Mouse (Mus musculus) T-helper 17 cell (primary cell): Measurements from ENCODE around the gene Tcf7l2.

Experiments
- in situ Hi-C, 2 experiments: fragments of 300-600 bp; cut with MboI, MseI; formaldehyde crosslinking; loops; 1 replicate in 1 of 2; 2 replicates in 1 of 2; pipeline ENCODE4 v1.15.1; 2025; ENCODE audit warnings: high pct_unique_total_duplicates in 2 of 2

Tcf7l2 gene

GRCm38 (mm10) chr19:55894396-55894795 is 152.8 kb downstream of the Tcf7l2 start:
- in situ Hi-C loops = no loop called here

DNA sequence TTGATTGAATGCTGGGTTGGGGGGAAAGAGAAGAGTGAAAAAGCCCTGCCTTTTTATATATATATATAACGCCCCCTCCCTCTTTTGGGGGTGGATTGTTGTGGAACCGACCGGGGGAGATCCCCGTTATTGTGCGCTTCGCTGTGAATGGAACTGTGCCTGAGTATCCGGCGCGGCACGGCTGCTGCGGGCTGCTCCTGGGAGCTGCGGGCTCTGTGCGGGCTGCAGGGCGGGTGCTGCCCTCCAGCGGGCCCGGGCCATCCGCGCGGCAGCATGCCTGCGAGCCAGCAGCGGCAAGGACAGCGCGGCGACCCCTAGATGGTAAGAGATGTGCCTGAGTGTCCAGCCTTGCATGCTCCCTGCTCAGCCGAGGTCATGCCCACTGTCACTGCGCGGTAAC is 153.7 kb downstream of the Tcf7l2 start:
- in situ Hi-C loops = no loop called here

- in situ Hi-C loops = no loop called here
Observed at GRCm38 (mm10) chr19:55895807-55896420, 154.3 kb downstream of the Tcf7l2 start.

GRCm38 (mm10) chr19:55896629-55897028 is 155.0 kb downstream of the Tcf7l2 start:
- in situ Hi-C loops = no loop called here

DNA sequence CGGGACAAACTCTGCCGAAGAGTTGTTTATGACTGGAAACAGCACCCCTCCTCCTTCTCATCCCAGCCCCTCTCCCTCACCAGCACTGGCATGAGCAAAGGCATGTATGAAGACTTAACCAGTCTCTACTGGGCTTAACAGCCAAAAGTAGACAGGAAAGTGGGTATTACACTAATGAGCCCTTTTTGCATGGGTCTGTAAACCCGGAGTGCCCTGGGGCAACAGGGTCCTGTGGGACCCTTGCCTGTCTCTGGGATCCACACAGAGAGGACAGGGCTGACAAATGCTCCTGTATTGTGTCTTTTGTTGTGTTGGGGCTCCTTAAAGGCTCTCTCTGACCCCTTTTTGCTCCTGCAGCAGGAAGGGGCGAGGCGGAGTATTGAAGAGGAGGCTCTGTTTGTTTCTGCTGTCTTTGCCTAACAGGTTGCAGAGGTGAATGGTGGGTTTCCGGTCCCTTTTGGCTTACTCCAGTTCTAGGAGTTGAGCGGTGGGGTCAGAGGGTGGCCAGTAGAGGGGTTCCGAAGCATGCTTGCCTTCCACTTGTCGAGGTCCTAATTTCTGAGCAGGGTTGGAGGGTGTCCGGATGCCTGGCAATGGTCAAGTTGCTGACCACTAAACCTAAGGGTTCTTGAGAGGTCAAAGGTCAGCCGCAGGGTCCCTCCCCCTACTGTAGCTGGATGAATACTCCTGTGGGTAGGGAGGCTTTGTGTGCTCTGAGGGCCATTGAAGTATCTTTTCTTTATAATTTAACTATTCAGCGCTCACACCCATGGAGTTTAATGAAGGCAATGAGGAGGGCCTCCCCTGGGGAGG is 161.2 kb downstream of the Tcf7l2 start:
- in situ Hi-C loops = loop anchor here in 1 of 2 experiments (10.0 kb wide), 1 partner anchor 568 kb away; no protein-coding TSS in a partner anchor

- in situ Hi-C loops = loop anchor here in 1 of 2 experiments (10.0 kb wide), 1 partner anchor 574 kb away; no protein-coding TSS in a partner anchor
Observed at GRCm38 (mm10) chr19:55909039-55909438, 167.4 kb downstream of the Tcf7l2 start.

DNA sequence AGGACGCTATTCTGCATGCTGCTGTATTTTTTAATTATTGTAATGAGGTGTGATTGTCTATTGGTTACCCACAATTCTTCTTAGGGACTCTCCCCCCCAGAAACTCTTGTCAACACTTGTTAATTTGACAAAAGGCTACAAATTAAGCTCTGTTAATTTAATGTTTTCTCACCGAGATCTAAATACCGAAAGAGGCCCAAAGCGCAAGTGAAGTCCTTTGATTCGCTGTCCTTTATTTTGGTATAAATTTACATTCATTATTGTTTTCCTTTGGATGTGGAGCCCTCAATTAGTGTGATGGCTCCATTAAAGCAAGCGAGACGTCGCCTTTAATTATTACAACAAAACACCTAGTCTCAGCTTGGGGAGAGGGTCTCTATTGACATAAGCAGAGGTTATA is 170.3 kb downstream of the Tcf7l2 start:
- in situ Hi-C loops = no loop called here

GRCm38 (mm10) chr19:55912813-55913212 is 171.2 kb downstream of the Tcf7l2 start:
- in situ Hi-C loops = no loop called here

DNA sequence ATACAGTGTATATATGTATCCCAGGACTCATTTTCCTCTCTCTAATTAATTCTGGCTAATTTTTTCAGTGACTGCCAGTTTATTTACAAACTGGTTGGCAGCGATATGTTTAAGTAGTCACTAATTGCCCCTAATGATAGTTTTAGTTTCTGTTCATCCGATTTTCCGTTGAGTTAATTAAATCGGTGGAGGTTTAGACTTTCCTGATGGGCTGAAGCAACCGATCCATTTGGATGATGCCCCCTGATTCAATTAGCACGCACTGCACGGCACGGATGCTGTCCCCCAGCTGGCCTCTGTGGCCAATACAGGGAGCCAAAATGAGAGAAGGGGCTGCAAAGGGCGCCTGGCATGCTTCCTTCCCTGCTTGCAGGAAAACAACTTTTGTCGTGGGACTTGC is 172.0 kb downstream of the Tcf7l2 start:
- in situ Hi-C loops = no loop called here

DNA sequence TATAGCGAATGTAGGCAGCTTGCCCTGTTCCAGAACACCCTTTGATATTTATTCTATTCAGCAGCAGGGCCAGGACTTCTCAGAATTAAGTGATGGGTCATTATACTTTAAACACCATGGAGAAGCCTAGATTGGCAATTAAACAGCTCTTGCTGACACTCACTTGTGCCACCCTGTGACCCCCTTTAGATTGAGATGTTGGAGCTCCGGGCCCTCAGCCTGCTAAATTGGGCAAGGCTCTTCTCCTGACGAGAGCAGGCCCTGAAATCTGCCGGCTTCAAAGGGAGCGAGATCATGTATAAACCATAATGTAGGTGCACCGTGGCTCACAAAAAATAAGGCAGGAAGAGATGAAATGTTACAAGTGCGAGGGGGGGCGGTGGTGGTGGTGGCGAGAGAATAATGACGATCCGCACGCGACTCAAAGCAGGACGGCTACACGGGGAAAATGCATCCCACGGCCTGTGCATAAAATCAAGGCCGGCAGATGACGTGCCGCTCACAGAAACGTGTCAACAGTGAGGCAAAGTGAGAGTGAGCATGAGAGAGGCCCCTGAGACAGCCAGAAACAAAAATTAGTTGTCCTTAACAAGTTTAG is 173.1 kb downstream of the Tcf7l2 start:
- in situ Hi-C loops = no loop called here

GRCm38 (mm10) chr19:55915506-55915905 is 173.9 kb downstream of the Tcf7l2 start:
- in situ Hi-C loops = no loop called here

- in situ Hi-C loops = no loop called here
Observed at GRCm38 (mm10) chr19:55916211-55916610, 174.6 kb downstream of the Tcf7l2 start.

GRCm38 (mm10) chr19:55923789-55924426 is 182.3 kb downstream of the Tcf7l2 start:
- in situ Hi-C loops = loop anchor here (5.0 to 10.0 kb wide), 2 partner anchors 827 to 1431 kb away; no protein-coding TSS in a partner anchor

DNA sequence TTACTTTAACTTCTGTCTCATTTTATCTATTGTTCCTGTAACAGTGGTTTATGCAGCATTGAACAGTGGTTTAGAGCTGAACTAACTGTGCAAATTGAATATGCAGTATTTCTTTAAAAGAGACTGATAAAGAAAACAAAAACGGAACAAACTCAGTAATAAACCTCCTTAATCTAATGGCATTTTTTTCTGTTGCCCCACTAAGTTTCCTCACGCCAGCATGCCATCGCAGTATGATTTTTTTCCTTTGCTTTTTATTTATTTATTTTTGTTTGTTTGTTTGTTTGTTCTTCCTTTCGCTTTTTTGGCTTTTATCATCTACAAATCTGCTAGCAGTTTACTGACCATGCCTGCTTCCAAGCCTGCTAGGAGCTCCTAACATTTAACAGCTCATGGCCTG is 183.2 kb downstream of the Tcf7l2 start:
- in situ Hi-C loops = loop anchor here (5.0 to 10.0 kb wide), 2 partner anchors 827 to 1430 kb away; no protein-coding TSS in a partner anchor

GRCm38 (mm10) chr19:55925425-55925803 is 183.8 kb downstream of the Tcf7l2 start:
- in situ Hi-C loops = loop anchor here in 1 of 2 experiments (10.0 kb wide), 1 partner anchor 1429 kb away; no protein-coding TSS in a partner anchor

DNA sequence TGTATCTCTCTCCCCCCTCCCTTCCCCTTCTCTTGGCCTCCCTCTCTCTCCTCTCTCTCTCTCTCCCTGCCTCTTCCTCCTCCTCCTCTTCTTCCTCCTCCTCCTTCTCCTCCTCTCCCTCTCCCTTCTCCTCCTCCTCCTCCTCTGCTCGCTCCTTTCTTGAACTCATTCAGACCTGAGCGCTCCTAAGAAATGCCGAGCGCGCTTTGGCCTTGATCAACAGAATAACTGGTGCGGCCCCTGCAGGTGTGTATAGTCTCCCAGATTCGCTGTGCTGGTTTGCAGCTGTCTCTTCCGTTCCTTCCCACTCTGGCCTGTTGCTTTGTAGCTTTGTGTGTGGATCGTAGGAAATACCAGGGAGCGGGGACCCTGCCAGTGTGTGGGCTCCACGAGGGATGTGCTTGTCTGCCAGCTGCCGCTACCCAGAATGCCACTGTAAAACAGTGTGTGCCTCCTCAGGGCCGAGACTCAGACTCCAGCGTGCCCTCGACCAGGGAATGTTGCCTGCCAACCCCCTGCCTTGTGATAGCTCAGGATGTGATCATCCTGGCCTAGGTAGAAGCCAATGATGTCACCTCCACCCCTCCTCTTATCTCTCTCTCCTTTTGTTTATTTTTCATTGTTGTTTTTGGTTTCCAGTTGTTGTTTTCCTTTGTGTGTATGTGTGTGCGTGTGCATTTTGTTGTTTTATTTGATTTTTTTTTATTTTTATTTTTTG is 184.3 kb downstream of the Tcf7l2 start:
- in situ Hi-C loops = loop anchor here in 1 of 2 experiments (10.0 kb wide), 1 partner anchor 1429 kb away; no protein-coding TSS in a partner anchor

GRCm38 (mm10) chr19:55926858-55927673 is 185.4 kb downstream of the Tcf7l2 start:
- in situ Hi-C loops = loop anchor here in 1 of 2 experiments (10.0 kb wide), 1 partner anchor 1428 kb away; no protein-coding TSS in a partner anchor

DNA sequence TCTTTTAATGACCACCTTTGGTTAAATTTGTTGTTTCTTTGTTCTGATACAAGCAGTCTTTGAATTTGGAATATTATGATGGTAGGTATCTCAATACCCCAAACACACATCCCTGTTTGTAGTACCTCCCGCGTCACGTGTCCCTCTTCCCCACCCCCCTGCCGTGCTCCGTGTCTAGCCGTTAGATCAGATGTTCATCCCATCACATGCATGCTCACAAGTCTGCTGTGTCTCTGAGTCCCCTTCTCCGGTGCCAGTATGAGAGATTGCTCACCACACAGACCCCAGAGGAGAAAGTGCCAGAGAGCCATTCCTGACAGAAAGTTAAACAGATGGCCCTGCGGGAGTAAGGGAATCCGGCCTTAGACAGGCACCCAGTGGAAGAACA is 186.0 kb downstream of the Tcf7l2 start:
- in situ Hi-C loops = loop anchor here in 1 of 2 experiments (10.0 kb wide), 1 partner anchor 1427 kb away; no protein-coding TSS in a partner anchor

GRCm38 (mm10) chr19:55928674-55929073 is 187.1 kb downstream of the Tcf7l2 start:
- in situ Hi-C loops = loop anchor here in 1 of 2 experiments (10.0 kb wide), 1 partner anchor 1426 kb away; no protein-coding TSS in a partner anchor

- in situ Hi-C loops = no loop called here
Observed at GRCm38 (mm10) chr19:55931642-55932041, 190.0 kb downstream of the Tcf7l2 start.
